Mouse (Mus musculus): ENCODE measurements around the gene Tcf7l2. TPM values are rescaled to one million over a fixed set of nuclear protein-coding genes. Genes with fewer than 3 reads are reported as not detected.

Gene Tcf7l2
- polyA plus RNA-seq, 1 experiment from 2014 or later, result 150 TPM

DNA sequence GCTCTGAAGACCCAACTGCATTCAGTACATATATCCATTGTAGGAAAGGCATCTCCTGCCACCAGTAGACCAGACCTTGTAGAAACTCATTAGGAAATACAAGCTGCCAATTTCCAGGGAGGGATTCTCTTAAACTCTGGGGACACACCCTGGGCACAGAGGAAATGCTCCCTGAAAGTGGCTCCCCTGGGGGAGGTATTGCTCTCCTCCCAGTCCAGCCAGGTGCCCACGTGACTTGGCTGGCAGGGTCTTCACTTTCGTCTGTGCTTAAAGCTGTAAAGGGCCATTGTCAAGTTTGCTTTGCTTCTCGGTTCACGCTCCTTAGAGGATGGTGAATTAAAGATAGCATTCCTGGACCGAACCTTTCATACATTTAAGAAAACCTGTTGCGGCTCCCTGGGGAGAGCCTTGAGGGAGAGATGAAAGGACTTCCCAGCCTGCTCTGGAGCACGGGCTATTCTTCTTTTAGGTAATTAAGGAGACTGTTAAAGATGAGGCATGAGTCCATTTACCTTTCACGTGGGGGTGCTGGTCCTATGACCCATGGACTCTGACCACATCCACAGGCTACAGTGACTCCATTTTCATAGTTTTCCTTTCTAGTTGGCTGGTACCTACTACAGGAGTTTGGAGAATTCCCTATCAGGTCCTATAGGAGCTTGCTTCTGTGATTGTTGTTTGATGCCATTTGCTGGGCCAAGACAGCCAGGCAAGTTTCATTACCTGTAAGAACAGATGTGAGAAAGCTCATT lies 52.8 kb downstream of the Tcf7l2 start:
- no peak overlapping the region for H3K9ac ChIP-seq (ENCODE audit: low read length)
- WGBS, result 46% methylated on average over 8 of the region's 8 CpGs
- no peak overlapping the region for H3K4me3 ChIP-seq (ENCODE audit: low read depth, low read length)
- no peak overlapping the region for H3K27ac ChIP-seq (ENCODE audit: low read depth, low read length)
- DNase-seq (ENCODE audit: low spot score) (no peak), ATAC-seq (replicated peaks; ENCODE audit: low FRiP score) (no peak)
- no peaks in the 10 kb centered on the region for H3K9me3 ChIP-seq (ENCODE audit: control insufficient read depth, low read length)
- H3K27me3 ChIP-seq (ENCODE audit: control insufficient read depth, insufficient read depth, low read length), result no peaks in the 10 kb centered on the region
- no peak overlapping the region for H3K4me2 ChIP-seq (ENCODE audit: low read depth, low read length, severe bottlenecking)
- H3K4me1 ChIP-seq (replicated peaks; ENCODE audit: control insufficient read depth, insufficient read depth, low read length), result peaks cover 4% of the 10 kb centered on the region; the same call in 1 of the 2 replicates
- H3K36me3 ChIP-seq (ENCODE audit: control insufficient read depth, insufficient read depth, low read length), result no peaks in the 10 kb centered on the region

DNA sequence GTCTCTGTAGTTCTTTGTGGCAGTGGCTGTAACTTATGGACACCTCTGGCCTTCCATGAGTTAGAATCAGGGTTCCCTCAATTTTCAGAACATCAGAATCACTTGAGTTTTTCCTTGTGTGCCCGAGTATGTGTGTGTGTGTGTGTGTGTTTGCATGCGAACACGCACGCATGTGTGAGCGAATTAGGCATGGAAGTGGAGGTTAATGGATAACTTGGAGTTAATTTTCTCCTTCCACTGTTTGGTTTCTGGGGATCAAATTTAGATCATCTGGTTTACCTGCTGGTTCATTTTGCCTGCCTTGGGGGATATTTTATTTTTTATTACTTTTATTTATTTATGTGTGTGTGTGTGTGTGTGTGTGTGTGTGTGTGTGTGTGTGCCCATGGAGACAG lies 53.3 kb downstream of the Tcf7l2 start:
- Histone ChIP-seq H3K4me2 (ENCODE audit: low read depth, low read length, severe bottlenecking) (no peak overlapping the region), H3K27ac (ENCODE audit: low read depth, low read length) (no peak overlapping the region), H3K9me3 (ENCODE audit: control insufficient read depth, low read length) (no peaks in the 10 kb centered on the region), H3K27me3 (ENCODE audit: control insufficient read depth, insufficient read depth, low read length) (no peaks in the 10 kb centered on the region), H3K4me1 (replicated peaks; ENCODE audit: control insufficient read depth, insufficient read depth, low read length) (peaks cover 4% of the 10 kb centered on the region; the same call in 1 of the 2 replicates), H3K4me3 (ENCODE audit: low read depth, low read length) (no peak overlapping the region), H3K36me3 (ENCODE audit: control insufficient read depth, insufficient read depth, low read length) (no peaks in the 10 kb centered on the region), H3K9ac (ENCODE audit: low read length) (no peak overlapping the region)
- ATAC-seq (replicated peaks; ENCODE audit: low FRiP score) (no peak), DNase-seq (ENCODE audit: low spot score) (no peak)
- 96% methylated on average over 5 of the region's 5 CpGs for WGBS

DNA sequence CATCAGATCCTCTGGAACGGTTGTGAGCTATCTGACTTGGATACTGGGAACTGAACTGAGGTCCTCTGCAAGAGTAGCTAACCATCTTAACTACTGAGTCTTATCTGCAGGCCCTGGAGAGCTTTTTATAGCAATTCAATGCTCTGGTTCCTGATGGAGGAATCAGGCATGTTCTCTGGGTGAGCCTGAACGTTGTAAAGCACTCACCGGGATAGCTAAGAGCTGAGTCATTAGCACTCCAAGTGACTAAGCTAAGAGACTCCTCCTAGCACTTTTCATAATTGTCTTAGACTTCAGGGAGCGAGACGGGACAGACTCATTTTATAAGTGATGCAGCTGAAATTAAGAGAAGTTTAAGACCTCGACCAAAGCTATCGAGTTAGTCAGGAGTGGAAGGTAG lies 53.7 kb downstream of the Tcf7l2 start:
- Histone ChIP-seq H3K4me1 (replicated peaks; ENCODE audit: control insufficient read depth, insufficient read depth, low read length) (peaks cover 4% of the 10 kb centered on the region; the same call in 1 of the 2 replicates), H3K9ac (ENCODE audit: low read length) (no peak overlapping the region), H3K9me3 (ENCODE audit: control insufficient read depth, low read length) (no peaks in the 10 kb centered on the region), H3K27me3 (ENCODE audit: control insufficient read depth, insufficient read depth, low read length) (no peaks in the 10 kb centered on the region), H3K27ac (ENCODE audit: low read depth, low read length) (no peak overlapping the region), H3K4me2 (ENCODE audit: low read depth, low read length, severe bottlenecking) (no peak overlapping the region), H3K4me3 (ENCODE audit: low read depth, low read length) (no peak overlapping the region), H3K36me3 (ENCODE audit: control insufficient read depth, insufficient read depth, low read length) (no peaks in the 10 kb centered on the region)
- no peak for DNase-seq (ENCODE audit: low spot score)
- no peak for ATAC-seq (replicated peaks; ENCODE audit: low FRiP score)
- 91% methylated on average over 7 of the region's 7 CpGs for WGBS

DNA sequence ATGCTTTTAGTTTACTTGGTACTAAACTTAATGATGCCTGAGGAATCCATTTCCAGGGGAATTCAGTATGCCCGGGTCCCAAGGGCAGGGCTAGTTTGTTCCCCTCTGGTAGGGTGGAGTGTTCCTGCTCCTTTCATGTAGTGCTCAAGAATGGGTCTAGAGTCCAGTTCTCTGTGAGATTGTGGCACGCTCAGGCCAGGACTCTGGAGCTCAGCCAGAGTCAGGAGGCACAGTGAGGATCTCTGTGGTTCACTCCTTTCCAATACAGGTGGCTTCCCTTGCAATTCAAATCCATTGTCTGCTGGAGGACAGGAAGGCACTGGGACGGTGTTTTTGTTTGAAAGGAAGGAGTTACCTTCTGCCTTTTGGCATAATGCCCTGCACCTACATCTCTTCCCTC lies 56.2 kb downstream of the Tcf7l2 start:
- no peak for ATAC-seq (replicated peaks; ENCODE audit: low FRiP score)
- no peaks in the 10 kb centered on the region for H3K9me3 ChIP-seq (ENCODE audit: control insufficient read depth, low read length)
- 82% methylated on average over 3 of the region's 3 CpGs for WGBS

DNA sequence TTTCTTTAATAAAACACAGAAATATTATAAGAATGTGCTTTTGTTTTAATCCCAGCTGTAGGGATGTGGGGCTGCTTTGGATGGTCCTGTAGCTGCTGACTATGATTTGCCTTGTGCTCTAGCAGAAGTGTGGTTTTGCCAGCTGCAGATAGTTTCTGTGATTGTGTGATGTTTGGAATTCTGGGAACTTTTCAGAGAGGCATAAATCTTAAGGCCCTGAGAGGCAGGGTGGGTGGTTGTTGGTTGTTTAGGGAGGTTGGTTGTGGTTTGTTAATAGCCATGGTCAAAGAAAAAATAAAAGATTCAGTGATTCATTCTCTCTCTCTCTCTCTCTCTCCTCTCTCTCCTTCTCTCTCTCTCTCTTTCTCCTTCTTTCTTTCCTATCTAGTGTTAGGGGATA lies 57.8 kb downstream of the Tcf7l2 start:
- Histone ChIP-seq H3K27ac (ENCODE audit: low read depth, low read length) (no peak overlapping the region), H3K4me2 (ENCODE audit: low read depth, low read length, severe bottlenecking) (no peak overlapping the region), H3K36me3 (ENCODE audit: control insufficient read depth, insufficient read depth, low read length) (no peaks in the 10 kb centered on the region), H3K9ac (ENCODE audit: low read length) (no peak overlapping the region), H3K27me3 (ENCODE audit: control insufficient read depth, insufficient read depth, low read length) (no peaks in the 10 kb centered on the region), H3K4me3 (ENCODE audit: low read depth, low read length) (no peak overlapping the region), H3K9me3 (ENCODE audit: control insufficient read depth, low read length) (no peaks in the 10 kb centered on the region), H3K4me1 (replicated peaks; ENCODE audit: control insufficient read depth, insufficient read depth, low read length) (peaks cover 4% of the 10 kb centered on the region; the same call in 1 of the 2 replicates)
- DNase-seq (ENCODE audit: low spot score) (no peak), ATAC-seq (replicated peaks; ENCODE audit: low FRiP score) (no peak)

More for the DNA sequence above, 56.2 kb downstream of the Tcf7l2 start:
- DNase-seq (ENCODE audit: low spot score), result no peak
- Histone ChIP-seq H3K27me3 (ENCODE audit: control insufficient read depth, insufficient read depth, low read length) (no peaks in the 10 kb centered on the region), H3K9ac (ENCODE audit: low read length) (no peak overlapping the region), H3K4me2 (ENCODE audit: low read depth, low read length, severe bottlenecking) (no peak overlapping the region), H3K27ac (ENCODE audit: low read depth, low read length) (no peak overlapping the region), H3K4me3 (ENCODE audit: low read depth, low read length) (no peak overlapping the region), H3K36me3 (ENCODE audit: control insufficient read depth, insufficient read depth, low read length) (no peaks in the 10 kb centered on the region), H3K4me1 (replicated peaks; ENCODE audit: control insufficient read depth, insufficient read depth, low read length) (peaks cover 4% of the 10 kb centered on the region; the same call in 1 of the 2 replicates)

DNA sequence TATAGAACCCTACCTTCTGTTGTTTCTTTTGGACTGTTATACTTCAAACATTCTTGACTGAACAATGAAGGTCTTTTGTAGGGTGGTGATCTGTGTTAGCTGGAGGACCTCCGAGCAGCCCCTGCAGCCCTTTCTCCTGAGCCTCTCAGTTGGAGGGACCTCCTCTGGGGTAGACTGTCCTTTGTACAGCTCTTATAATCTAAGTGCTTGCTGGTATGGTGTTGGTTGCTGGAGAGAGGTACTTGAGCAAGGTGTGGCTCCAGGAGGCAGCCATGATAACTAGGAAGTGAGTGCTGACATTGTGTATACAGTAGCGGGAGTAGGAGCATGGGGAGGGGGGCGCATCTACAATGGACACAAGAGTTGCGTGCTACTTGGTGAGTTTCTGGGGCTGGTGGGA lies 58.4 kb downstream of the Tcf7l2 start:
- 94% methylated on average over 4 of the region's 4 CpGs for WGBS
- no peaks in the 10 kb centered on the region for H3K27me3 ChIP-seq (ENCODE audit: control insufficient read depth, insufficient read depth, low read length)
- no peak overlapping the region for H3K9ac ChIP-seq (ENCODE audit: low read length)
- ATAC-seq (replicated peaks; ENCODE audit: low FRiP score) (no peak), DNase-seq (ENCODE audit: low spot score) (no peak)
- no peak overlapping the region for H3K27ac ChIP-seq (ENCODE audit: low read depth, low read length)
- H3K4me3 ChIP-seq (ENCODE audit: low read depth, low read length), result no peak overlapping the region
- H3K4me1 ChIP-seq (replicated peaks; ENCODE audit: control insufficient read depth, insufficient read depth, low read length), result peaks cover 4% of the 10 kb centered on the region; the same call in 1 of the 2 replicates
- no peaks in the 10 kb centered on the region for H3K36me3 ChIP-seq (ENCODE audit: control insufficient read depth, insufficient read depth, low read length)
- no peaks in the 10 kb centered on the region for H3K9me3 ChIP-seq (ENCODE audit: control insufficient read depth, low read length)
- H3K4me2 ChIP-seq (ENCODE audit: low read depth, low read length, severe bottlenecking), result no peak overlapping the region

DNA sequence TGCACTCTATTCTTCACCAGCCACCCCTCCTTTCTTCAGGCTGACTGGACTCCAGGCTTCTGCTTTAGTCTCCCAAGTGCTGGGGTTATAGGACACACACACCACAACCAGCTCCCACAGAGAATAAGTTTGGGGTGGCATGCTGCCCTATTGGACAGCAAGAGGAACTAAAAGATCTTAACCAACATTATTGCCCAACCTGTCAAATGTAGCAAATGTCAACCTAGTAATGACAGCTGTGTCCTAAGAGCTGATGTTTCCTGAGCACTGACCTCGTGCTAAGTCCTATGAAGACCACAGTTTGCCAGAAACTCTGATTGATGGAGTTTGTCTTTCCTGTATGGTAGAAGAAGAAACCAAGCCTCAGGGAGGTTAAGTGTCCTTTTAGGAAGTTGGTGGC lies 61.5 kb downstream of the Tcf7l2 start:
- Histone ChIP-seq H3K9me3 (ENCODE audit: control insufficient read depth, low read length) (no peaks in the 10 kb centered on the region), H3K27ac (ENCODE audit: low read depth, low read length) (no peak overlapping the region), H3K4me1 (replicated peaks; ENCODE audit: control insufficient read depth, insufficient read depth, low read length) (peaks cover 12% of the 10 kb centered on the region; the same call in 1 of the 2 replicates), H3K27me3 (ENCODE audit: control insufficient read depth, insufficient read depth, low read length) (no peaks in the 10 kb centered on the region), H3K9ac (ENCODE audit: low read length) (no peak overlapping the region), H3K36me3 (ENCODE audit: control insufficient read depth, insufficient read depth, low read length) (no peaks in the 10 kb centered on the region), H3K4me2 (ENCODE audit: low read depth, low read length, severe bottlenecking) (no peak overlapping the region), H3K4me3 (ENCODE audit: low read depth, low read length) (no peak overlapping the region)
- 88% methylated on average over 1 of the region's 1 CpGs for WGBS
- DNase-seq (ENCODE audit: low spot score) (no peak), ATAC-seq (replicated peaks; ENCODE audit: low FRiP score) (no peak)

DNA sequence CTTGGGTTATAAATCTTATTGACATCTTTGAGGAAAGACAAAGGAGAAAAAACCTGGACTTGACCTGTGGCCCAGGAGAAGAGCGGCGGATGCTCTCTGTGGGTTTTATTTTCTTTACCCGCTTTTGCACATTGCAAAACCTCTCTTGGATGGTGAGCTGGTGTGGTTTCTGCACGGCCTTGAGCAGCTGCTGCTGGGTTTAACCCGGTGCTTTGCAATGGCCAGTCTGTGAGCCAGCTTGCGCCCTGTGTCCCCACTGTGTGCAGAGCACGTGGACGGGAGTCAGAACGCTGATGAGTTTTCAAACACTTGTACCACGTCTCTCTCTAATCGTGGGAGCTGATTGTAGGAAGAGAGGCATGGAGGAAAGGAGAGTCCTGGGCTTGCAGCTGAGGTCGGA lies 62.2 kb downstream of the Tcf7l2 start:
- Histone ChIP-seq H3K4me3 (ENCODE audit: low read depth, low read length) (no peak overlapping the region), H3K27ac (ENCODE audit: low read depth, low read length) (no peak overlapping the region), H3K4me1 (replicated peaks; ENCODE audit: control insufficient read depth, insufficient read depth, low read length) (peaks cover 12% of the 10 kb centered on the region; the same call in 1 of the 2 replicates), H3K9me3 (ENCODE audit: control insufficient read depth, low read length) (no peaks in the 10 kb centered on the region), H3K4me2 (ENCODE audit: low read depth, low read length, severe bottlenecking) (no peak overlapping the region), H3K9ac (ENCODE audit: low read length) (no peak overlapping the region), H3K36me3 (ENCODE audit: control insufficient read depth, insufficient read depth, low read length) (no peaks in the 10 kb centered on the region), H3K27me3 (ENCODE audit: control insufficient read depth, insufficient read depth, low read length) (no peaks in the 10 kb centered on the region)
- no peak for DNase-seq (ENCODE audit: low spot score)
- WGBS, result 94% methylated on average over 12 of the region's 12 CpGs
- ATAC-seq (replicated peaks; ENCODE audit: low FRiP score), result no peak

DNA sequence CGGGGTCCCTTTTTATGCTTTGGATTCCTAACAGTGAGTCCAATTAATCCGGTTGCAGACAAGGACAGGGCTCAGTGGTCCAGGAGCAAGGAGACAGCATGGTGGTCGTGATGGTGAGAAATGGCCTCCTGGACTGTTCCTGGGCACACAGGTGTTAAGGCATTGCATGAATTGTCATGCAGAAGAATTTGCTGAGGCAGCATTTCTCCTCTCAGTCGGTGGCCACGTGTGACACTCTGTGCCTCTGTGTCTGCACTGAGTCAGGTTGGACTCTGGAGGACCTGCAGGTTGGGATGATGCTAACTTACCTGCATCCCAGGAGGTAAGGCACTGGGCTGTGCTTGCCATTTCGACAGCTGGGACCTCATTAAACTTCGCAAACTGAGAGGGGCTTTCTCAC lies 63.2 kb downstream of the Tcf7l2 start:
- ATAC-seq (replicated peaks; ENCODE audit: low FRiP score) (no peak), DNase-seq (ENCODE audit: low spot score) (no peak)
- Histone ChIP-seq H3K27ac (ENCODE audit: low read depth, low read length) (no peak overlapping the region), H3K4me1 (replicated peaks; ENCODE audit: control insufficient read depth, insufficient read depth, low read length) (peaks cover 12% of the 10 kb centered on the region; the same call in 1 of the 2 replicates), H3K4me2 (ENCODE audit: low read depth, low read length, severe bottlenecking) (no peak overlapping the region), H3K27me3 (ENCODE audit: control insufficient read depth, insufficient read depth, low read length) (no peaks in the 10 kb centered on the region), H3K36me3 (ENCODE audit: control insufficient read depth, insufficient read depth, low read length) (no peaks in the 10 kb centered on the region), H3K4me3 (ENCODE audit: low read depth, low read length) (no peak overlapping the region), H3K9me3 (ENCODE audit: control insufficient read depth, low read length) (no peaks in the 10 kb centered on the region), H3K9ac (ENCODE audit: low read length) (no peak overlapping the region)
- WGBS, result 89% methylated on average over 7 of the region's 7 CpGs

Data from forebrain, embryonic 11.5 days (tissue).